In genomic region chr11:81153841-81154240, GRCm38 (mm10) we compare ENCODE assay signal across 8 mouse cellular contexts.
DNase-seq lines count a peak whose midpoint lies in the region; ATAC-seq and TF ChIP-seq lines count a peak whose summit lies in the region.

No protein-coding gene starts in this region.

- no peak overlapping the region for H3K4me3 ChIP-seq in heart, adult 2 months
- peak overlapping the region; percentile 36; the same call in 1 of the 2 replicates for H3K4me3 ChIP-seq in limb, embryonic 11.5 days (ENCODE audit: low read depth, low read length)
- peak overlapping the region; percentile 4; the same call in 1 of the 2 replicates for H3K4me3 ChIP-seq in stomach, postnatal 0 days (ENCODE audit: low read depth, low read length)

- no peaks in the 10 kb centered on the region for H3K9me3 ChIP-seq in limb, embryonic 11.5 days (ENCODE audit: control insufficient read depth, low read length)
- H3K9me3 ChIP-seq in stomach, postnatal 0 days (ENCODE audit: control insufficient read depth, low read length) = no peaks in the 10 kb centered on the region

- WGBS in heart, adult 2 months = 13% methylated on average over 13 of the region's 13 CpGs
- WGBS in limb, embryonic 11.5 days = 17% methylated on average over 13 of the region's 13 CpGs
- 16% methylated on average over 13 of the region's 13 CpGs for WGBS in stomach, postnatal 0 days

- H3K36me3 ChIP-seq in heart, adult 2 months (ENCODE audit: control insufficient read depth, insufficient read depth, low read length) = no peaks in the 10 kb centered on the region
- no peaks in the 10 kb centered on the region for H3K36me3 ChIP-seq in limb, embryonic 11.5 days (ENCODE audit: control insufficient read depth, insufficient read depth, low read length)
- H3K36me3 ChIP-seq in stomach, postnatal 0 days (ENCODE audit: control insufficient read depth, insufficient read depth, low read length) = no peaks in the 10 kb centered on the region

- H3K4me1 ChIP-seq in heart, adult 2 months (ENCODE audit: control insufficient read depth, insufficient read depth, low read length) = no peaks in the 10 kb centered on the region
- H3K4me1 ChIP-seq in limb, embryonic 11.5 days (ENCODE audit: control insufficient read depth, insufficient read depth, low read length) = peaks cover 16% of the 10 kb centered on the region
- 0 out of 2 replicates have a peak, but pooled peaks cover 2% of the 10 kb centered on the region for H3K4me1 ChIP-seq in stomach, postnatal 0 days (replicated peaks; ENCODE audit: control insufficient read depth, insufficient read depth)

- H3K79me2 ChIP-seq in heart, adult 2 months (replicated peaks; ENCODE audit: control insufficient read depth, insufficient read depth, low read length) = no peaks in the 10 kb centered on the region

- intact Hi-C loops in heart, adult 2 months (cut with DNase I) = no loop called here

- no peak overlapping the region for H3K27ac ChIP-seq in heart, adult 2 months
- H3K27ac ChIP-seq in limb, embryonic 11.5 days (replicated peaks; ENCODE audit: low read depth, low read length) = no peak overlapping the region
- no peak overlapping the region for H3K27ac ChIP-seq in stomach, postnatal 0 days (replicated peaks)

- TF ChIP-seq EP300 in heart, adult 2 months (IDR thresholded peaks at IDR 0.05; ENCODE audit: insufficient read depth, low read depth, low read length) = no peak
- TF ChIP-seq EP300 in stomach, postnatal 0 days (optimal IDR thresholded peaks at IDR 0.05) = no peak

- DNase-seq in heart, adult 11 months = peak; percentile 83
- DNase-seq in heart, adult 2 months = no peak
- peak; percentile 89 for DNase-seq in right cerebral cortex, adult 18-20 months
- DNase-seq in right cerebral cortex, postnatal 4 days = no peak
- DNase-seq in limb, embryonic 11.5 days (ENCODE audit: low spot score) = peak; percentile 27
- DNase-seq in stomach, postnatal 0 days (ENCODE audit: low spot score) = no peak
- DNase-seq in adrenal gland, postnatal 4 days (ENCODE audit: low spot score in 2 of 2) = no peak
- no peak for DNase-seq in adrenal gland, postnatal 14 days

- H3K27me3 ChIP-seq in heart, adult 2 months (ENCODE audit: control insufficient read depth, insufficient read depth, low read length) = peaks cover 15% of the 10 kb centered on the region
- peaks cover 32% of the 10 kb centered on the region for H3K27me3 ChIP-seq in limb, embryonic 11.5 days (ENCODE audit: control insufficient read depth, insufficient read depth, low read length)
- peaks cover 12% of the 10 kb centered on the region; the same call in 1 of the 2 replicates for H3K27me3 ChIP-seq in stomach, postnatal 0 days (ENCODE audit: control insufficient read depth, insufficient read depth, low read length)

- peak overlapping the region; percentile 92 for H3K4me2 ChIP-seq in limb, embryonic 11.5 days (ENCODE audit: low read depth, severe bottlenecking)
- H3K4me2 ChIP-seq in stomach, postnatal 0 days (replicated peaks; ENCODE audit: low read depth) = peak overlapping the region; percentile 67

- TF ChIP-seq POLR2A in heart, adult 2 months (IDR thresholded peaks at IDR 0.05; ENCODE audit: insufficient read depth, low read depth, low read length) = no peak

- no peak for TF ChIP-seq CTCF in heart, adult 2 months (IDR thresholded peaks at IDR 0.05)
- no peak for TF ChIP-seq CTCF in stomach, postnatal 0 days (IDR thresholded peaks at IDR 0.05; ENCODE audit: low read depth)

- no peak overlapping the region for H3K9ac ChIP-seq in heart, adult 2 months (ENCODE audit: low read depth, low read length)
- H3K9ac ChIP-seq in limb, embryonic 11.5 days (ENCODE audit: low read length) = no peak overlapping the region
- no peak overlapping the region for H3K9ac ChIP-seq in stomach, postnatal 0 days (ENCODE audit: low read length)

- 0 out of 2 replicates have a peak, but pooled peaks have one; percentile 21 for ATAC-seq in limb, embryonic 11.5 days (ENCODE audit: insufficient number of reproducible peaks, low FRiP score, low TSS enrichment, low read depth)
- ATAC-seq in stomach, postnatal 0 days (ENCODE audit: low FRiP score, low TSS enrichment) = no peak

Comparison
In these comparisons a context has a peak if more than half of its experiments do, and no peak if none do; other contexts are left out.
1. DNase-seq: peak in heart, adult 11 months (single experiment), right cerebral cortex, adult 18-20 months (single experiment) and limb, embryonic 11.5 days (single experiment); none in heart, adult 2 months (0 of 2), right cerebral cortex, postnatal 4 days (single experiment), stomach, postnatal 0 days (single experiment), adrenal gland, postnatal 4 days (0 of 2) and adrenal gland, postnatal 14 days (single experiment).